Mouse (Mus musculus): ENCODE measurements around the gene Yes1. TPM values are rescaled to one million over a fixed set of nuclear protein-coding genes. Genes with fewer than 3 reads are reported as not detected.

The Yes1 gene
- 30.1 and 30.5 TPM in 2 replicates for polyA plus RNA-seq (2015; fragmentation: Nextera tagmentation; extraction: Ambion mirVana)

GRCm38 (mm10) chr5:32610801-32611340 is at the start of gene Yes1:
Gene Yes1, plus strand, starts transcription at chr5:32611171.
- Histone ChIP-seq H3K9ac (ENCODE audit: low read length) (peak within 1 kb of the TSS; percentile 95), H3K27me3 (ENCODE audit: control insufficient read depth, insufficient read depth, low read length) (no peaks in the 10 kb centered on the region), H3K27ac (ENCODE audit: low read length) (peak within 1 kb of the TSS; percentile 92), H3K4me2 (ENCODE audit: low read depth, low read length) (peak within 1 kb of the TSS; percentile 75), H3K36me3 (ENCODE audit: control insufficient read depth, insufficient read depth, low read length) (no peaks in the 10 kb centered on the region), H3K9me3 (replicated peaks; ENCODE audit: control insufficient read depth, low read length) (no peaks in the 10 kb centered on the region), H3K4me1 (ENCODE audit: control insufficient read depth, insufficient read depth, low read length) (peaks cover 3% of the 10 kb centered on the region; the same call in 1 of the 2 replicates), H3K4me3 (replicated peaks; ENCODE audit: low read length) (peak within 1 kb of the TSS; percentile 93)
- under 1% methylated on average over 49 of the region's 69 CpGs for WGBS
- peak; percentile 95 for ATAC-seq (ENCODE audit: insufficient read depth, low FRiP score)

GRCm38 (mm10) chr5:32564697-32565096 is 46.3 kb upstream of the Yes1 start:
- ATAC-seq (ENCODE audit: insufficient read depth, low FRiP score) = peak; percentile 56; the same call in 1 of the 2 replicates
- Histone ChIP-seq H3K36me3 (ENCODE audit: control insufficient read depth, insufficient read depth, low read length) (no peaks in the 10 kb centered on the region), H3K4me3 (replicated peaks; ENCODE audit: low read length) (no peak overlapping the region), H3K27ac (ENCODE audit: low read length) (no peak overlapping the region), H3K27me3 (ENCODE audit: control insufficient read depth, insufficient read depth, low read length) (no peaks in the 10 kb centered on the region), H3K9ac (ENCODE audit: low read length) (no peak overlapping the region), H3K9me3 (replicated peaks; ENCODE audit: control insufficient read depth, low read length) (no peaks in the 10 kb centered on the region), H3K4me2 (ENCODE audit: low read depth, low read length) (no peak overlapping the region), H3K4me1 (ENCODE audit: control insufficient read depth, insufficient read depth, low read length) (no peaks in the 10 kb centered on the region)
- 31% methylated on average over 1 of the region's 1 CpGs for WGBS

- no peaks in the 10 kb centered on the region for H3K4me1 ChIP-seq (ENCODE audit: control insufficient read depth, insufficient read depth, low read length)
- no peaks in the 10 kb centered on the region for H3K36me3 ChIP-seq (ENCODE audit: control insufficient read depth, insufficient read depth, low read length)
- no peak overlapping the region for H3K4me3 ChIP-seq (replicated peaks; ENCODE audit: low read length)
- H3K4me2 ChIP-seq (ENCODE audit: low read depth, low read length) = no peak overlapping the region
- no peak overlapping the region for H3K9ac ChIP-seq (ENCODE audit: low read length)
- H3K27me3 ChIP-seq (ENCODE audit: control insufficient read depth, insufficient read depth, low read length) = no peaks in the 10 kb centered on the region
- H3K9me3 ChIP-seq (replicated peaks; ENCODE audit: control insufficient read depth, low read length) = no peaks in the 10 kb centered on the region
- no peak for ATAC-seq (ENCODE audit: insufficient read depth, low FRiP score)
- H3K27ac ChIP-seq (ENCODE audit: low read length) = no peak overlapping the region
- 71% methylated on average over 5 of the region's 5 CpGs for WGBS
Observed at GRCm38 (mm10) chr5:32571802-32572201, 39.2 kb upstream of the Yes1 start.

- Histone ChIP-seq H3K4me1 (ENCODE audit: control insufficient read depth, insufficient read depth, low read length) (no peaks in the 10 kb centered on the region), H3K4me3 (replicated peaks; ENCODE audit: low read length) (no peak overlapping the region), H3K27ac (ENCODE audit: low read length) (no peak overlapping the region), H3K4me2 (ENCODE audit: low read depth, low read length) (no peak overlapping the region), H3K9ac (ENCODE audit: low read length) (no peak overlapping the region), H3K36me3 (ENCODE audit: control insufficient read depth, insufficient read depth, low read length) (no peaks in the 10 kb centered on the region), H3K27me3 (ENCODE audit: control insufficient read depth, insufficient read depth, low read length) (no peaks in the 10 kb centered on the region), H3K9me3 (replicated peaks; ENCODE audit: control insufficient read depth, low read length) (no peaks in the 10 kb centered on the region)
- WGBS = 12% methylated on average over 5 of the region's 5 CpGs
- no peak for ATAC-seq (ENCODE audit: insufficient read depth, low FRiP score)
Observed at GRCm38 (mm10) chr5:32588136-32588535, 22.8 kb upstream of the Yes1 start.

- Histone ChIP-seq H3K4me1 (ENCODE audit: control insufficient read depth, insufficient read depth, low read length) (no peaks in the 10 kb centered on the region), H3K4me2 (ENCODE audit: low read depth, low read length) (no peak overlapping the region), H3K4me3 (replicated peaks; ENCODE audit: low read length) (no peak overlapping the region), H3K9ac (ENCODE audit: low read length) (no peak overlapping the region), H3K36me3 (ENCODE audit: control insufficient read depth, insufficient read depth, low read length) (no peaks in the 10 kb centered on the region), H3K9me3 (replicated peaks; ENCODE audit: control insufficient read depth, low read length) (no peaks in the 10 kb centered on the region), H3K27me3 (ENCODE audit: control insufficient read depth, insufficient read depth, low read length) (no peaks in the 10 kb centered on the region), H3K27ac (ENCODE audit: low read length) (no peak overlapping the region)
- ATAC-seq (ENCODE audit: insufficient read depth, low FRiP score) = no peak
- 20% methylated on average over 4 of the region's 4 CpGs for WGBS
Observed at GRCm38 (mm10) chr5:32593793-32594192, 17.2 kb upstream of the Yes1 start.

- 65% methylated on average over 5 of the region's 5 CpGs for WGBS
- H3K9me3 ChIP-seq (replicated peaks; ENCODE audit: control insufficient read depth, low read length) = no peaks in the 10 kb centered on the region
- H3K4me2 ChIP-seq (ENCODE audit: low read depth, low read length) = no peak overlapping the region
- H3K4me1 ChIP-seq (ENCODE audit: control insufficient read depth, insufficient read depth, low read length) = no peaks in the 10 kb centered on the region
- H3K27ac ChIP-seq (ENCODE audit: low read length) = no peak overlapping the region
- H3K36me3 ChIP-seq (ENCODE audit: control insufficient read depth, insufficient read depth, low read length) = no peaks in the 10 kb centered on the region
- H3K4me3 ChIP-seq (replicated peaks; ENCODE audit: low read length) = no peak overlapping the region
- no peak overlapping the region for H3K9ac ChIP-seq (ENCODE audit: low read length)
- H3K27me3 ChIP-seq (ENCODE audit: control insufficient read depth, insufficient read depth, low read length) = no peaks in the 10 kb centered on the region
- no peak for ATAC-seq (ENCODE audit: insufficient read depth, low FRiP score)
Observed at GRCm38 (mm10) chr5:32594358-32594757, 16.6 kb upstream of the Yes1 start.

GRCm38 (mm10) chr5:32605911-32606310 is 5.1 kb upstream of the Yes1 start:
- 0 out of 2 replicates have a peak, but pooled peaks cover 3% of the 10 kb centered on the region for H3K4me1 ChIP-seq (ENCODE audit: control insufficient read depth, insufficient read depth, low read length)
- no peak for ATAC-seq (ENCODE audit: insufficient read depth, low FRiP score)
- 70% methylated on average over 1 of the region's 1 CpGs for WGBS
- no peak overlapping the region for H3K9ac ChIP-seq (ENCODE audit: low read length)
- no peaks in the 10 kb centered on the region for H3K36me3 ChIP-seq (ENCODE audit: control insufficient read depth, insufficient read depth, low read length)
- H3K27me3 ChIP-seq (ENCODE audit: control insufficient read depth, insufficient read depth, low read length) = no peaks in the 10 kb centered on the region
- H3K9me3 ChIP-seq (replicated peaks; ENCODE audit: control insufficient read depth, low read length) = no peaks in the 10 kb centered on the region
- no peak overlapping the region for H3K4me3 ChIP-seq (replicated peaks; ENCODE audit: low read length)
- H3K27ac ChIP-seq (ENCODE audit: low read length) = no peak overlapping the region
- no peak overlapping the region for H3K4me2 ChIP-seq (ENCODE audit: low read depth, low read length)

- no peaks in the 10 kb centered on the region for H3K9me3 ChIP-seq (replicated peaks; ENCODE audit: control insufficient read depth, low read length)
- peak overlapping the region; percentile 50 for H3K27ac ChIP-seq (ENCODE audit: low read length)
- ATAC-seq (ENCODE audit: insufficient read depth, low FRiP score) = no peak
- no peak overlapping the region for H3K9ac ChIP-seq (ENCODE audit: low read length)
- H3K4me3 ChIP-seq (replicated peaks; ENCODE audit: low read length) = no peak overlapping the region
- peaks cover 3% of the 10 kb centered on the region; the same call in 1 of the 2 replicates for H3K4me1 ChIP-seq (ENCODE audit: control insufficient read depth, insufficient read depth, low read length)
- H3K4me2 ChIP-seq (ENCODE audit: low read depth, low read length) = no peak overlapping the region
- 28% methylated on average over 2 of the region's 2 CpGs for WGBS
- no peaks in the 10 kb centered on the region for H3K36me3 ChIP-seq (ENCODE audit: control insufficient read depth, insufficient read depth, low read length)
- no peaks in the 10 kb centered on the region for H3K27me3 ChIP-seq (ENCODE audit: control insufficient read depth, insufficient read depth, low read length)
Observed at GRCm38 (mm10) chr5:32607776-32608355, 3.1 kb upstream of the Yes1 start.

GRCm38 (mm10) chr5:32608516-32608915 is 2.5 kb upstream of the Yes1 start:
- Histone ChIP-seq H3K9ac (ENCODE audit: low read length) (no peak overlapping the region), H3K4me3 (replicated peaks; ENCODE audit: low read length) (no peak overlapping the region), H3K9me3 (replicated peaks; ENCODE audit: control insufficient read depth, low read length) (no peaks in the 10 kb centered on the region), H3K4me2 (ENCODE audit: low read depth, low read length) (no peak overlapping the region), H3K27me3 (ENCODE audit: control insufficient read depth, insufficient read depth, low read length) (no peaks in the 10 kb centered on the region), H3K36me3 (ENCODE audit: control insufficient read depth, insufficient read depth, low read length) (no peaks in the 10 kb centered on the region), H3K27ac (ENCODE audit: low read length) (peak overlapping the region; percentile 50; the same call in 1 of the 2 replicates), H3K4me1 (ENCODE audit: control insufficient read depth, insufficient read depth, low read length) (peaks cover 3% of the 10 kb centered on the region; the same call in 1 of the 2 replicates)
- no peak for ATAC-seq (ENCODE audit: insufficient read depth, low FRiP score)
- 76% methylated on average over 4 of the region's 4 CpGs for WGBS
